Mouse (Mus musculus) cortical plate, adult 2 months (tissue): ENCODE data around the gene Olfr376.

Experiments used
- CTCF ChIP-seq: fragments of 200-500 bp; IDR thresholded peaks from 2 replicates; pipeline ENCODE4 v1.5.1; 2011; ENCODE audit warnings: mild to moderate bottlenecking, control low read depth, low read length; ENCODE audit not compliant: insufficient read depth; ENCODE audit errors: extremely low read depth
- POLR2A ChIP-seq: fragments of 200-500 bp; IDR thresholded peaks from 2 replicates; pipeline ENCODE4 v1.6.1; 2011; ENCODE audit warnings: mild to moderate bottlenecking, low read length, control low read depth; ENCODE audit not compliant: insufficient read depth; ENCODE audit errors: extremely low read depth

- TF ChIP-seq CTCF (no peak), POLR2A (no peak)
These were observed 34.1 kb upstream of the Olfr376 start for GRCm38 (mm10) chr11:73336919-73337318.
